Mouse (Mus musculus): ENCODE data around the gene Afg1l.

DNA sequence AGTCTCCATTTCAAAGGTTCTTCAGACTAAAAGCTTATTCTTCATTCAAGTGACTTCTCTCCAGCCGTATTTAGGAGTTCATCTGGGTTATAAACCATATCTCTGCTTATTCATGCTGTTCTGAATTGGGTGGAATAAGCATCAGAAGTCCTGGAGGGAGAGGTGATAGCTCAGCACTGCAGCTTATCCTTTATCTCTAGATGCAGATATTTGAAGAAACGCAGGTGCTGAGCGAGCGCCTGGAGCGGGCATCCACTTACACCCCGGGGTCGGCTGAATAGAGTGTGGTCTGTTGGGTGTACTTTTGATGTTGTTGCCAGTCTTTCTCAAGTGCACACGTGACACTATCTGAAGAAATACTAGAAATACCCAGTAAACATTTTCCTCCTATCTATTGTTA is 40.0 kb upstream of the Afg1l start:
- no peak for TF ChIP-seq POLR2A (IDR thresholded peaks at IDR 0.05; ENCODE audit: insufficient read depth, low read depth, low read length)
- no peak for TF ChIP-seq CTCF (IDR thresholded peaks at IDR 0.05; ENCODE audit: insufficient read depth, low read depth, low read length)

Measured in olfactory bulb, adult 2 months (tissue).